ENCODE assay signal across 15 mouse cellular contexts in genomic region chr7:139089892-139090874, GRCm38 (mm10). TPM values are rescaled to one million over a fixed set of nuclear protein-coding genes. Genes with fewer than 3 reads are reported as not detected.
DNase-seq lines count a peak whose midpoint lies in the region; ATAC-seq lines count a peak whose summit lies in the region.
"Had no signal": no experiment of that assay in that cellular context is flagged by ENCODE, and none has a peak within 500 bp of the region (broad histone marks: within the 10 kb centered on the region; RNA-seq: fewer than 3 reads in every experiment).

No protein-coding gene starts in this region.

- 66% methylated on average over 12 of the region's 12 CpGs for WGBS in hindbrain, embryonic 15.5 days
- 84% methylated on average over 12 of the region's 12 CpGs for WGBS in hindbrain, embryonic 11.5 days
- WGBS in neural tube, embryonic 12.5 days: 74% methylated on average over 12 of the region's 12 CpGs
- WGBS in neural tube, embryonic 14.5 days: 58% methylated on average over 12 of the region's 12 CpGs

- H3K36me3 ChIP-seq in hindbrain, embryonic 15.5 days: peaks cover 40% of the 10 kb centered on the region
- peaks cover 13% of the 10 kb centered on the region for H3K36me3 ChIP-seq in hindbrain, embryonic 11.5 days (ENCODE audit: control insufficient read depth, insufficient read depth, low read length)
- peaks cover 62% of the 10 kb centered on the region for H3K36me3 ChIP-seq in neural tube, embryonic 12.5 days
- peaks cover 45% of the 10 kb centered on the region for H3K36me3 ChIP-seq in neural tube, embryonic 14.5 days (ENCODE audit: control insufficient read depth, insufficient read depth, low read length)
- H3K36me3 ChIP-seq: heart, embryonic 13.5 days had no signal

- no peak for ATAC-seq in hindbrain, embryonic 15.5 days (ENCODE audit: low FRiP score, low read depth)
- ATAC-seq in hindbrain, embryonic 11.5 days (ENCODE audit: low FRiP score): no peak
- ATAC-seq in neural tube, embryonic 12.5 days (ENCODE audit: low FRiP score, low read depth): no peak
- ATAC-seq in neural tube, embryonic 14.5 days (ENCODE audit: low read depth): no peak
- ATAC-seq: Patski had no signal

- no peak overlapping the region for H3K4me3 ChIP-seq in hindbrain, embryonic 15.5 days
- no peak overlapping the region for H3K4me3 ChIP-seq in hindbrain, embryonic 11.5 days (ENCODE audit: low read depth, low read length)
- no peak overlapping the region for H3K4me3 ChIP-seq in neural tube, embryonic 12.5 days
- H3K4me3 ChIP-seq in neural tube, embryonic 14.5 days (ENCODE audit: low read depth, low read length): no peak overlapping the region
- H3K4me3 ChIP-seq: heart, embryonic 13.5 days; limb, embryonic 13.5 days; midbrain, embryonic 12.5 days had no signal

- 0 out of 2 replicates have a peak overlapping the region, but pooled peaks have one; percentile 17 for H3K27ac ChIP-seq in hindbrain, embryonic 15.5 days (replicated peaks)
- H3K27ac ChIP-seq in hindbrain, embryonic 11.5 days (ENCODE audit: low read depth, low read length): no peak overlapping the region
- no peak overlapping the region for H3K27ac ChIP-seq in neural tube, embryonic 12.5 days
- H3K27ac ChIP-seq in neural tube, embryonic 14.5 days (ENCODE audit: low read depth, low read length): peak overlapping the region; percentile 61
- H3K27ac ChIP-seq: heart, embryonic 13.5 days; limb, embryonic 13.5 days; midbrain, embryonic 12.5 days had no signal

- H3K9ac ChIP-seq in hindbrain, embryonic 15.5 days: no peak overlapping the region
- H3K9ac ChIP-seq in hindbrain, embryonic 11.5 days (ENCODE audit: low read depth, low read length): no peak overlapping the region
- no peak overlapping the region for H3K9ac ChIP-seq in neural tube, embryonic 12.5 days
- H3K9ac ChIP-seq in neural tube, embryonic 14.5 days (replicated peaks; ENCODE audit: low read depth, low read length): no peak overlapping the region
- H3K9ac ChIP-seq: heart, embryonic 13.5 days; limb, embryonic 13.5 days; midbrain, embryonic 12.5 days had no signal

- peaks cover 48% of the 10 kb centered on the region for H3K4me1 ChIP-seq in hindbrain, embryonic 15.5 days (replicated peaks)
- no peaks in the 10 kb centered on the region; the same call in 1 of the 2 replicates for H3K4me1 ChIP-seq in hindbrain, embryonic 11.5 days (replicated peaks; ENCODE audit: control insufficient read depth, insufficient read depth, low read length)
- peaks cover 40% of the 10 kb centered on the region for H3K4me1 ChIP-seq in neural tube, embryonic 12.5 days
- H3K4me1 ChIP-seq in neural tube, embryonic 14.5 days (ENCODE audit: control insufficient read depth, insufficient read depth, low read length): peaks cover 31% of the 10 kb centered on the region

- no peaks in the 10 kb centered on the region for H3K27me3 ChIP-seq in hindbrain, embryonic 15.5 days
- H3K27me3 ChIP-seq in hindbrain, embryonic 11.5 days (ENCODE audit: control insufficient read depth, insufficient read depth, low read length): 0 out of 2 replicates have a peak, but pooled peaks cover 2% of the 10 kb centered on the region
- no peaks in the 10 kb centered on the region for H3K27me3 ChIP-seq in neural tube, embryonic 12.5 days (replicated peaks)
- no peaks in the 10 kb centered on the region for H3K27me3 ChIP-seq in neural tube, embryonic 14.5 days (ENCODE audit: control insufficient read depth, insufficient read depth, low read length)

- DNase-seq in hindbrain, embryonic 11.5 days (ENCODE audit: low spot score): no peak
- DNase-seq in neural tube, embryonic 10.5 days (ENCODE audit: extremely low spot score, low spot score): no peak
- peak; percentile 45 to 48 for DNase-seq in cerebellum, postnatal 36 days
- no peak for DNase-seq in frontal cortex, postnatal 25 days (ENCODE audit: low spot score in 2 of 2)
- DNase-seq: embryo, embryonic 11 days; kidney, adult 2 months; lung, postnatal 4 days; thymus, postnatal 14 days had no signal

- H3K9me3 ChIP-seq in hindbrain, embryonic 15.5 days: no peaks in the 10 kb centered on the region
- no peaks in the 10 kb centered on the region for H3K9me3 ChIP-seq in hindbrain, embryonic 11.5 days (ENCODE audit: control insufficient read depth, low read length)
- no peaks in the 10 kb centered on the region for H3K9me3 ChIP-seq in neural tube, embryonic 12.5 days
- H3K9me3 ChIP-seq in neural tube, embryonic 14.5 days (ENCODE audit: control insufficient read depth, low read length): no peaks in the 10 kb centered on the region
- H3K9me3 ChIP-seq: heart, embryonic 13.5 days; limb, embryonic 13.5 days; midbrain, embryonic 12.5 days had no signal

- no peak overlapping the region for H3K4me2 ChIP-seq in hindbrain, embryonic 15.5 days
- no peak overlapping the region for H3K4me2 ChIP-seq in hindbrain, embryonic 11.5 days (replicated peaks; ENCODE audit: low read depth, low read length)
- peak overlapping the region; percentile 83; the same call in 1 of the 2 replicates for H3K4me2 ChIP-seq in neural tube, embryonic 12.5 days (replicated peaks)
- H3K4me2 ChIP-seq in neural tube, embryonic 14.5 days (ENCODE audit: low read depth, low read length): peak overlapping the region; percentile 3; the same call in 1 of the 2 replicates
- H3K4me2 ChIP-seq: heart, embryonic 13.5 days; limb, embryonic 13.5 days had no signal

RNA-seq across cellular contexts. Expression of gene Dpysl4, which starts 4.4 kb away (rescaled TPM):
- 183 and 192 TPM in 2 replicates for polyA plus RNA-seq in hindbrain, embryonic 15.5 days (2015; fragmentation: Nextera tagmentation; extraction: Ambion mirVana)
- polyA plus RNA-seq in hindbrain, embryonic 11.5 days (2014; fragmentation: Nextera tagmentation; extraction: Ambion mirVana): 231 and 251 TPM in 2 replicates
- polyA plus RNA-seq in neural tube, embryonic 12.5 days (2016; fragmentation: Nextera tagmentation; extraction: Ambion mirVana): 425 and 434 TPM in 2 replicates
- polyA plus RNA-seq in neural tube, embryonic 14.5 days (2014; fragmentation: Nextera tagmentation; extraction: Ambion mirVana): 256 TPM in 2 replicates
- polyA plus RNA-seq: Patski had no signal

Comparison
In these comparisons a context has a peak if more than half of its experiments do, and no peak if none do; other contexts are left out.
1. H3K27ac ChIP-seq: peak in hindbrain, embryonic 15.5 days (single experiment) and neural tube, embryonic 14.5 days (single experiment); none in hindbrain, embryonic 11.5 days (single experiment) and neural tube, embryonic 12.5 days (single experiment).
2. H3K4me2 ChIP-seq: peak in neural tube, embryonic 12.5 days (single experiment) and neural tube, embryonic 14.5 days (single experiment); none in hindbrain, embryonic 15.5 days (single experiment) and hindbrain, embryonic 11.5 days (single experiment).
3. DNase-seq: peak in cerebellum, postnatal 36 days (2 of 2); none in hindbrain, embryonic 11.5 days (single experiment), neural tube, embryonic 10.5 days (single experiment) and frontal cortex, postnatal 25 days (0 of 2).